Mouse (Mus musculus) ovary, postnatal 36 days (tissue): Measurements from ENCODE around the gene Gm11437.

Experiments
- DNase-seq: peaks from one replicate; pipeline ENCODE4 v3.0.0; 2022; ENCODE audit warnings: low spot score, mixed read lengths

Gene Gm11437

GRCm38 (mm10) chr11:84145201-84145798 lies 22.0 kb downstream of the Gm11437 start:
- no peak for DNase-seq

DNA sequence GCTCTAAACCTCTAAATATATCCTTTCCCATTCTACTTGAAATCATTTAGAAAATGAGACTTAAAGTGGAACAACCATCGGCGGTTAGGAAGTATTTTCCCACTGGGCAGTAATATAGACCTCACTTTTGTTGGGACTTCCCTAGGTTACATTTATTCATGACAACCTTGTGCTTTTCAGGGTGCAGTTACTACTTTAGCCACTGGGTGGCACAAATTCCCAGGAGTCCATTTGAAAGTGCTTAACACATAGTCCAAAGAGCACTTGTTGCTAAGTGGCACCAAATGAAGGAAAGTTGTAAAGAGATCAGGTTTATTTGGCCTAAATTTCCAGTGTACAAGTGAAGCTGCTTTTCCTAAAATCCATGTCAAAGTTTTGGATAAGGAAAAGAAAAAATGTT lies 25.5 kb downstream of the Gm11437 start:
- peak; percentile 26 for DNase-seq

DNA sequence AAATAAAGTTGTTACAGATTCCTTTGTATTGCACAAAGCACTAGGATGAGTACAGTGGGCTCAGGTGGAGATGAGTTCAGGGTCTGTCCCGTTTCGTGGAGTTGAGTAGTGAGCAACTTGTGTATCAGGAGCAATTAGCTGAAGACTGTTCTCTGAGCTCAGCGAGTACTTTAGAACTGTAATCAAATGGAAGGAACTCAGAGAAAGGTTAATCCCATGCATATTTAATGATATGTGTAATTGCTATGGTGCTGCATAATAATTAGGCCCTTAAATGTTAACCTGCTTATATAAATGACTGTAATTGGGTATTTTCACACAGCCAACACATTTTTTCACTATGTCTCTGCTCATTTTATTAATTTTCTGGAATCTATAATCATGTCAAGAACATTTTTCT lies 30.8 kb downstream of the Gm11437 start:
- DNase-seq, result no peak

GRCm38 (mm10) chr11:84134331-84134860 lies 32.9 kb downstream of the Gm11437 start:
- no peak for DNase-seq

DNA sequence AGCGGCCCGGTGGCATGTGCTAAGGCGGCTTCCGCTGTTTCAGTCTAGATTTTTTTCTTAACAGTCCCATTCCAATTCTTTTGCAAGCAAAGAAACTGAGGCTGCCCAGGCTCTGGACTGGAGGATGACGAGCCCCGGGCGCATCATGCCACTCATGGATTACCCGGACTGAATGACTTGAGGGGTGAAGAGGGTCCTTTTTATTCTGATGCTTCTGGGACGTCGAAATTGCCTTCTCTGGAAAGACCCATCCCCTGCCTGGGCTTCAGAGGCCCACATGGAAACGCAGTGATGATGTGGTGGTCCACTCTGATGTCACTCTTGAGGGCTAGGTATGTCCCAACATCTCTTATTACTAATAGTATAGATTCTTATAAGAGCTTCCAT lies 37.5 kb downstream of the Gm11437 start:
- no peak for DNase-seq

- peak; percentile 83 for DNase-seq
Observed at GRCm38 (mm10) chr11:84128943-84129798, 38.1 kb downstream of the Gm11437 start, which contains the start of the genes Tada2a and Acaca. Gene Tada2a (minus strand): TSS chr11:84129600. Gene Acaca (plus strand): TSS chr11:84129672.

DNA sequence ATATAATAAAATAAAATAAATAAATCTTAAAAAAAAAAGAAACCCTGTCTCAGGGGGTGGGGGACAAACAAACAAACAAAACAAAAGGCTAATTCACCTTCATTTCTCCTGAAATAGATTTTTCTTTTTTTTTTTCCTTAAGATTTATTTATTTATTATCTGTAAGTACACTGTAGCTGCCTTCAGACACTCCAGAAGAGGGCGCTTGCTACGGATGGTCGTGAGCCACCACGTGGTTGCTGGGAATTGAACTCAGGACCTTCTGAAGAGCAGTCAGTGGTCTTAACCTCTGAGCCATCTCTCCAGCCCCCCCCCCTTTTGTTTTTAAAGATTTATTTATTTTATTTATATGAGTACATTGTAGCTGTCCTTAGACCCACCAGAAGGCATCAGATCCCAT lies 39.3 kb downstream of the Gm11437 start:
- DNase-seq, result no peak

GRCm38 (mm10) chr11:84121051-84121956 lies 46.0 kb downstream of the Gm11437 start:
- no peak for DNase-seq

GRCm38 (mm10) chr11:84117431-84117830 lies 49.8 kb downstream of the Gm11437 start:
- no peak for DNase-seq

DNA sequence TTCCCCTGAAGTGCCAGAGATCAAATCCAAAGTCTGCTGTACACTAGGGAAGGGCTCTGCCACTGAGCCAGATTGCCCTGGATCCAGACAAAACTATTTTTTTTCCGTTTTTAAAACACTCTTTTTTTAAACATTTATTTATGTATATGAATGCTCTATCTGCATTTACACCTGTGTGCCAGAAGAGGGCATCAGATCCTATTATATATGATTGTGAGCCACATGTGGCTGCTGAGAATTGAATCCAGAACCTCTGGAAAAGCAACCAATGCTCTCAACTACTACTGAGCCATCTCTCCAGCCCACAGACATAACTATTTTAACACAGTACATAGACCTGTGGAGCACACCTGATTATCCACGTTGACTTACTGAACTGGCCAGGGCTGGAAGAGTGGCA lies 51.1 kb downstream of the Gm11437 start:
- DNase-seq, result no peak

DNA sequence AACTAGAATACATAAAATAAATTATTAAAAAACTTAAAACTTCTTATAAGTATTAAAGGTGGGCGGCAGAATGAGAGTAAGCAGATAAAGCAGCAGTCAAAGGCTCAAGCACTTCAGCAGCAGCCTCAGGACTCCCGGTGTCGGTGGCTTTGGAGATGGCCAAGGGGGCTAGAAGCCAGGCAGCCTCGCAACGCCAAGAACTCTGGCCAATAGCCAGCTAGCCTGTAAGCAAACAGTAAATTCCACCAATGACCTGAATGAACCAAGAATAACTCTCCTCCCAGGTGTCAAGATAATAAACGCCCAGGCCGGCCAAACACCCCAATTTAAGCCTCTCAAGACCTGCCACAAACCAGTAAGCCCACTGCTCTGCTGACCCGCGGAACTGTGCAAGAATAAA lies 51.6 kb downstream of the Gm11437 start:
- DNase-seq, result no peak

- DNase-seq, result no peak
Observed at GRCm38 (mm10) chr11:84113623-84114022, 53.7 kb downstream of the Gm11437 start.

DNA sequence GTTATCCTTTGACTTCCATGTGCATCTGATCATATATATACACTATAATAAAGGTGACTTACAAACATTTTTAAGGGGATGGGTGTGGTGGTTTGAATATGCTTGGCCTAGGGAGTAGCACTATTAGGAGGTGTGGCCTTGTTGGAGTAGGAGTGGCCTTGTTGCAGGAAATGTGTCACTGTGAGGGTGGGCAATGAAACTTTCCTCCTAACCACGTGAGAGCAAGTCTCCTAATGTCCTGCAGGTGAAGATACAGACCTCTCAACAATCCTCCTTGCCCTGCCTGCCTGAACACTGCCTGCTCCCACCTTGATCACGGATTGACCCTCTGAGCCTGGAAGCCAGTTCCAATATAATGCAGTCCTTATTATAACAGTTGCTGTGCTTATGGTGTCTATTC lies 60.1 kb downstream of the Gm11437 start:
- DNase-seq, result no peak

DNA sequence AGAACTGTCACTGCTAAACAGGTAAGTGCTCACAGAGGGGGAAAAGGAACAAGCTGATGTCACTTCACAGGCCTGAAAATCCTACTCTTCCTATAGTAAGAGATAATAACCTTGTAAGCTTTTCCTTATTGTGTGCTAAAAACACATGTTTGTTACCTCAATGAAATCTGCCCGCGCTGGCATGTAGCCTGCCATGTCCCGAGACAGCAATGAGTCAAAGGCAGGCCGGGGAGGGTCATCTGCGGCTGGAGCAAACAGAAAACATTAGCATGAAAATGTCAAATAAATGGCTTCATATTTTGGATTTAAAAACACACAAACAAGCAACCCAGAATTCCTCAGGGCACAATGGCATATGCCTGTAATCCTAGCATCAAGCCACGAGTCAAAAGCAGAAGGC lies 63.2 kb downstream of the Gm11437 start:
- DNase-seq, result no peak

GRCm38 (mm10) chr11:84101182-84101581 lies 66.1 kb downstream of the Gm11437 start:
- no peak for DNase-seq
